Mouse (Mus musculus): ENCODE results near the gene Ogt.

GRCm38 (mm10) chrX:101698232-101698631 lies 58.4 kb downstream of the Ogt start:
- TF ChIP-seq POLR2A (IDR thresholded peaks at IDR 0.05; ENCODE audit: borderline replicate concordance, extremely low read depth, insufficient read depth, insufficient read length, poor library complexity, severe bottlenecking) (no peak), CTCF (IDR thresholded peaks at IDR 0.05; ENCODE audit: borderline replicate concordance, extremely low read depth, insufficient read depth, insufficient read length) (no peak)
